Mouse (Mus musculus): ENCODE results near the gene Inca1.

- TF ChIP-seq CTCF (conservative IDR thresholded peaks at IDR 0.05; ENCODE audit: insufficient read depth, insufficient read length, low read depth, low read length) = no peak
- no peak for TF ChIP-seq POLR2A (IDR thresholded peaks at IDR 0.05; ENCODE audit: low read depth, low read length)
Observed at GRCm38 (mm10) chr11:70663101-70663500, 36.9 kb downstream of the Inca1 start.
